Mouse (Mus musculus): ENCODE measurements around the gene Etaa1.

DNA sequence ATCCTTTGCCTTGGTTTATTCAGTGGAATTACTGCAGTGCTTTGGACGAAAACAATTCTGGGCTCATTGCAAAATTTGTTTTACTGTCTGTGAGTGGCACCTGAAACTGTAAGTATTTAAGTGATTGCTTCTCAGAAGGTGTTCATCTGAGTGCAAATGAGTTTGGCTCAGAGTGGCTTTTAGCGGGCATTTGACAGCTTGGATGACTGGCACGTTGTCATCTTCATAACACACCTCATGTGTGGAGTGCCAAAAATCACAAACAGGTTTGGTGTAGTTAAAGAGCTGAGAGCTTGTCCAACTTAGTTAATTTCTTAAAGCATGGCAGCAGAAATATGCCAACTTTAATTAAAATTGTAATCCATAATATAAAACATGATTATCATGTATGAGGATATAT is 40.5 kb upstream of the Etaa1 start:
- TF ChIP-seq CTCF (IDR thresholded peaks at IDR 0.05; ENCODE audit: extremely low read depth, insufficient read depth, low read length) (no peak), POLR2A (IDR thresholded peaks at IDR 0.05; ENCODE audit: extremely low read depth, insufficient read depth, low read length) (no peak)
